Mouse (Mus musculus) limb, embryonic 15.5 days (tissue): ENCODE measurements around the gene Fxn. TPM values are rescaled to one million over a fixed set of nuclear protein-coding genes. Genes with fewer than 3 reads are reported as not detected.
A peak's percentile ranks its signal among the peaks of the same experiment; 100 is the strongest.

Experiments used
- ATAC-seq: fragments of 200-750 bp; cut with Nextera tagmentation; 2 replicates; pipeline ENCODE4 v1.8.0; 2017; ENCODE audit warnings: low read depth, moderate TSS enrichment; ENCODE audit not compliant: insufficient number of reproducible peaks, low FRiP score, low TSS enrichment
- H3K27ac ChIP-seq: fragments of 300-500 bp; sonication (generic); 2 replicates; pipeline ENCODE4 v1.5.1; 2015; ENCODE audit warnings: moderate library complexity, mild to moderate bottlenecking, inconsistent platforms
- H3K27me3 ChIP-seq: fragments of 300-500 bp; sonication (generic); 2 replicates; pipeline ENCODE4 v1.6.1; 2015; ENCODE audit warnings: inconsistent platforms
- H3K36me3 ChIP-seq: fragments of 300-500 bp; sonication (generic); 2 replicates; pipeline ENCODE4 v1.6.1; 2015; ENCODE audit warnings: inconsistent platforms
- H3K4me1 ChIP-seq: fragments of 300-500 bp; sonication (generic); 2 replicates; pipeline ENCODE4 v1.6.1; 2015; ENCODE audit warnings: inconsistent platforms
- H3K4me2 ChIP-seq: fragments of 300-500 bp; sonication (generic); 2 replicates; pipeline ENCODE4 v1.6.1; 2015; ENCODE audit warnings: mild to moderate bottlenecking, inconsistent platforms
- H3K4me3 ChIP-seq: fragments of 300-500 bp; sonication (generic); 2 replicates; pipeline ENCODE4 v1.5.1; 2015; ENCODE audit warnings: mild to moderate bottlenecking, inconsistent platforms
- H3K9ac ChIP-seq: fragments of 300-500 bp; sonication (generic); 2 replicates; pipeline ENCODE4 v1.6.1; 2015; ENCODE audit warnings: inconsistent platforms
- H3K9me3 ChIP-seq: fragments of 300-500 bp; sonication (generic); 2 replicates; pipeline ENCODE4 v1.6.1; 2016; ENCODE audit warnings: inconsistent platforms
- WGBS: fragments of 180-500 bp; shearing (Covaris S2); methylation state at CpG from one replicate; pipeline ENCODE4 v1.1.7; 2015; 5-methylcytosine and 5-hydroxymethylcytosine counted together
- polyA plus RNA-seq: library from polyadenylated mRNA; unstranded; fragments of >200 nt; fragmentation: Nextera tagmentation; extraction: Ambion mirVana; gene quantifications from 2 replicates; pipeline ENCODE4 v1.2.1, GENCODE M21; 2015

Gene Fxn
- polyA plus RNA-seq, 1 experiment from 2014 or later: 36.0 TPM

GRCm38 (mm10) chr19:24315234-24315633 lies 34.8 kb upstream of the Fxn start:
- Histone ChIP-seq H3K27ac (no peak overlapping the region), H3K9ac (no peak overlapping the region), H3K9me3 (no peaks in the 10 kb centered on the region), H3K4me2 (no peak overlapping the region), H3K27me3 (no peaks in the 10 kb centered on the region), H3K4me1 (no peaks in the 10 kb centered on the region; the same call in 1 of the 2 replicates), H3K36me3 (no peaks in the 10 kb centered on the region), H3K4me3 (no peak overlapping the region)
- 90% methylated on average over 4 of the region's 4 CpGs for WGBS
- no peak for ATAC-seq

- H3K36me3 ChIP-seq: no peaks in the 10 kb centered on the region
- no peaks in the 10 kb centered on the region for H3K27me3 ChIP-seq
- no peak for ATAC-seq
- no peaks in the 10 kb centered on the region for H3K9me3 ChIP-seq
- no peak overlapping the region for H3K4me3 ChIP-seq
- no peak overlapping the region for H3K4me2 ChIP-seq
- no peak overlapping the region for H3K27ac ChIP-seq
- no peaks in the 10 kb centered on the region; the same call in 1 of the 2 replicates for H3K4me1 ChIP-seq
- no peak overlapping the region for H3K9ac ChIP-seq
- 92% methylated on average over 11 of the region's 11 CpGs for WGBS
Observed at GRCm38 (mm10) chr19:24314676-24315075, 34.3 kb upstream of the Fxn start.

GRCm38 (mm10) chr19:24312556-24313342 lies 32.3 kb upstream of the Fxn start:
- Histone ChIP-seq H3K27ac (no peak overlapping the region), H3K9ac (no peak overlapping the region), H3K9me3 (no peaks in the 10 kb centered on the region), H3K4me3 (no peak overlapping the region), H3K36me3 (no peaks in the 10 kb centered on the region), H3K4me1 (peaks cover 7% of the 10 kb centered on the region), H3K27me3 (no peaks in the 10 kb centered on the region), H3K4me2 (no peak overlapping the region)
- WGBS: 46% methylated on average over 12 of the region's 12 CpGs
- ATAC-seq: no peak

GRCm38 (mm10) chr19:24312046-24312445 lies 31.6 kb upstream of the Fxn start:
- WGBS: 71% methylated on average over 5 of the region's 5 CpGs
- H3K36me3 ChIP-seq: no peaks in the 10 kb centered on the region
- no peak overlapping the region for H3K9ac ChIP-seq
- no peaks in the 10 kb centered on the region for H3K9me3 ChIP-seq
- H3K4me1 ChIP-seq: peaks cover 7% of the 10 kb centered on the region
- no peak overlapping the region for H3K4me2 ChIP-seq
- ATAC-seq: no peak
- no peaks in the 10 kb centered on the region for H3K27me3 ChIP-seq
- H3K27ac ChIP-seq: no peak overlapping the region
- H3K4me3 ChIP-seq: no peak overlapping the region

GRCm38 (mm10) chr19:24308305-24308705 lies 27.9 kb upstream of the Fxn start:
- ATAC-seq: no peak
- Histone ChIP-seq H3K4me1 (peaks cover 7% of the 10 kb centered on the region), H3K4me3 (no peak overlapping the region), H3K4me2 (no peak overlapping the region), H3K36me3 (no peaks in the 10 kb centered on the region), H3K27ac (no peak overlapping the region), H3K9me3 (no peaks in the 10 kb centered on the region), H3K27me3 (peaks cover 2% of the 10 kb centered on the region; the same call in 1 of the 2 replicates), H3K9ac (no peak overlapping the region)
- 14% methylated on average over 5 of the region's 5 CpGs for WGBS

- no peak overlapping the region for H3K27ac ChIP-seq
Observed at GRCm38 (mm10) chr19:24307271-24308221, 27.1 kb upstream of the Fxn start.

GRCm38 (mm10) chr19:24306351-24306750 lies 25.9 kb upstream of the Fxn start:
- ATAC-seq: no peak
- H3K27me3 ChIP-seq: peaks cover 4% of the 10 kb centered on the region; the same call in 1 of the 2 replicates
- H3K27ac ChIP-seq: no peak overlapping the region
- WGBS: 91% methylated on average over 5 of the region's 5 CpGs
- H3K4me2 ChIP-seq: no peak overlapping the region
- H3K4me3 ChIP-seq: no peak overlapping the region
- H3K36me3 ChIP-seq: no peaks in the 10 kb centered on the region
- peaks cover 7% of the 10 kb centered on the region for H3K4me1 ChIP-seq
- no peaks in the 10 kb centered on the region for H3K9me3 ChIP-seq
- no peak overlapping the region for H3K9ac ChIP-seq

More at GRCm38 (mm10) chr19:24307271-24308221, 27.1 kb upstream of the Fxn start:
- Histone ChIP-seq H3K36me3 (no peaks in the 10 kb centered on the region), H3K9me3 (no peaks in the 10 kb centered on the region), H3K9ac (no peak overlapping the region), H3K4me1 (peaks cover 7% of the 10 kb centered on the region), H3K4me2 (no peak overlapping the region), H3K27me3 (peaks cover 4% of the 10 kb centered on the region; the same call in 1 of the 2 replicates), H3K4me3 (no peak overlapping the region)
- no peak for ATAC-seq
- WGBS: 56% methylated on average over 13 of the region's 13 CpGs

GRCm38 (mm10) chr19:24302198-24302597 lies 21.8 kb upstream of the Fxn start:
- 62% methylated on average over 10 of the region's 10 CpGs for WGBS
- no peaks in the 10 kb centered on the region for H3K4me1 ChIP-seq
- no peak overlapping the region for H3K4me2 ChIP-seq
- peaks cover 4% of the 10 kb centered on the region; the same call in 1 of the 2 replicates for H3K27me3 ChIP-seq
- H3K9me3 ChIP-seq: no peaks in the 10 kb centered on the region
- no peaks in the 10 kb centered on the region for H3K36me3 ChIP-seq
- H3K4me3 ChIP-seq: no peak overlapping the region
- ATAC-seq: no peak
- H3K9ac ChIP-seq: no peak overlapping the region
- no peak overlapping the region for H3K27ac ChIP-seq

GRCm38 (mm10) chr19:24301768-24302148 lies 21.4 kb upstream of the Fxn start:
- Histone ChIP-seq H3K27me3 (peaks cover 4% of the 10 kb centered on the region; the same call in 1 of the 2 replicates), H3K4me1 (no peaks in the 10 kb centered on the region), H3K9ac (no peak overlapping the region), H3K9me3 (no peaks in the 10 kb centered on the region), H3K4me2 (no peak overlapping the region), H3K27ac (no peak overlapping the region), H3K36me3 (no peaks in the 10 kb centered on the region), H3K4me3 (no peak overlapping the region)
- WGBS: 27% methylated on average over 5 of the region's 5 CpGs
- no peak for ATAC-seq

- ATAC-seq: 0 out of 2 replicates have a peak, but pooled peaks have one; percentile 63
- Histone ChIP-seq H3K9me3 (no peaks in the 10 kb centered on the region), H3K9ac (no peak overlapping the region), H3K4me1 (no peaks in the 10 kb centered on the region), H3K36me3 (no peaks in the 10 kb centered on the region), H3K4me3 (peak overlapping the region; percentile 33), H3K27ac (no peak overlapping the region), H3K27me3 (peaks cover 4% of the 10 kb centered on the region; the same call in 1 of the 2 replicates), H3K4me2 (peak overlapping the region; percentile 39)
- 7% methylated on average over 9 of the region's 9 CpGs for WGBS
Observed at GRCm38 (mm10) chr19:24300994-24301767, 20.8 kb upstream of the Fxn start.

- no peak overlapping the region for H3K9ac ChIP-seq
- no peaks in the 10 kb centered on the region for H3K9me3 ChIP-seq
- no peak for ATAC-seq
- 65% methylated on average over 5 of the region's 5 CpGs for WGBS
- H3K27me3 ChIP-seq: no peaks in the 10 kb centered on the region
- no peaks in the 10 kb centered on the region for H3K36me3 ChIP-seq
- H3K27ac ChIP-seq: no peak overlapping the region
- H3K4me3 ChIP-seq: no peak overlapping the region
- no peaks in the 10 kb centered on the region for H3K4me1 ChIP-seq
- no peak overlapping the region for H3K4me2 ChIP-seq
Observed at GRCm38 (mm10) chr19:24293537-24293936, 13.1 kb upstream of the Fxn start.
